Mouse (Mus musculus) kidney, embryonic 14.5 days (tissue): Measurements from ENCODE around the gene Foxp4. TPM values are rescaled to one million over a fixed set of nuclear protein-coding genes. Genes with fewer than 3 reads are reported as not detected.
A peak's percentile ranks its signal among the peaks of the same experiment; 100 is the strongest.

Experiments
- ATAC-seq: fragments of 200-750 bp; cut with Nextera tagmentation; 2 replicates; pipeline ENCODE4 v1.8.0; 2017; ENCODE audit warnings: moderate number of reproducible peaks, mild to moderate bottlenecking, moderate TSS enrichment, moderate library complexity; ENCODE audit not compliant: low FRiP score, low TSS enrichment
- H3K27ac ChIP-seq: fragments of 300-500 bp; sonication (generic); 2 replicates; pipeline ENCODE4 v1.5.1; 2014; ENCODE audit warnings: low read depth, mild to moderate bottlenecking, low read length, moderate library complexity, mixed read lengths
- H3K27me3 ChIP-seq: fragments of 300-500 bp; sonication (generic); 2 replicates; pipeline ENCODE4 v1.6.1; 2014; ENCODE audit warnings: mild to moderate bottlenecking, low read length; ENCODE audit not compliant: control insufficient read depth, insufficient read depth
- H3K36me3 ChIP-seq: fragments of 300-500 bp; sonication (generic); 2 replicates; pipeline ENCODE4 v1.6.1; 2014; ENCODE audit warnings: low read length, mixed read lengths; ENCODE audit not compliant: control insufficient read depth, insufficient read depth
- H3K4me1 ChIP-seq: fragments of 300-500 bp; sonication (generic); 2 replicates; pipeline ENCODE4 v1.6.1; 2014; ENCODE audit warnings: low read length, mixed read lengths; ENCODE audit not compliant: control insufficient read depth, insufficient read depth
- H3K4me2 ChIP-seq: fragments of 300-500 bp; sonication (generic); replicated peaks from 2 replicates; pipeline ENCODE4 v1.6.1; 2014; ENCODE audit warnings: low read depth, mild to moderate bottlenecking, low read length
- H3K4me3 ChIP-seq: fragments of 300-500 bp; sonication (generic); 2 replicates; pipeline ENCODE4 v1.5.1; 2014; ENCODE audit warnings: mild to moderate bottlenecking, low read length
- H3K9ac ChIP-seq: fragments of 300-500 bp; sonication (generic); 2 replicates; pipeline ENCODE4 v1.6.1; 2014; ENCODE audit warnings: low read depth, mild to moderate bottlenecking, low read length, moderate library complexity
- H3K9me3 ChIP-seq: fragments of 300-500 bp; sonication (generic); 2 replicates; pipeline ENCODE4 v1.6.1; 2016; ENCODE audit warnings: low read length; ENCODE audit not compliant: control insufficient read depth
- WGBS: fragments of 180-500 bp; shearing (Covaris S2); extraction: QIAGEN DNeasy Blood & Tissue Kit; methylation state at CpG from one replicate; pipeline ENCODE4 v1.1.7; 2014; 5-methylcytosine and 5-hydroxymethylcytosine counted together
- polyA plus RNA-seq: library from polyadenylated mRNA; unstranded; fragments of >200 nt; fragmentation: Nextera tagmentation; extraction: Ambion mirVana; gene quantifications from 2 replicates; pipeline ENCODE4 v1.2.1, GENCODE M21; 2014

The Foxp4 gene
- polyA plus RNA-seq, 1 experiment from 2014 or later: 25.4 TPM

DNA sequence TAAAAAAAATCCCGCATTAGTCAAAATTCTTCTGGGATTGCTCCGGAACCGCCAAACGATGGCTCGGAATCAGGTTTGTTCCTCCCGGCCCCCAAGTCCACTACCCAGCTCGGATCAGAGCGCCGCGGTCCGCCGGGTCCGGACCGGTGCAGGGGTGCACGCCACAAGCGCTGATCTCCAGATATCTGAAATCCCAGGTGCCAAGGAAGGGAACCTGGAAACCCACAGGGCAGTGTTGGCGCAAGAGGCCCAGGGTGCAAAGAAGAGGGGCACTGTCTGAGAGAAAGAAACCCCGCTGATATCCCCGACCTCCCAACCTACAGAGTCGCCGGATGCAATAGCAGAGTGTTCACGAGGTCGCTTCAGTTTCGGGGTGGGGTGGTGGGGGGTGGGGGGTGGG is 1.9 kb downstream of the Foxp4 start:
- 1% methylated on average over 24 of the region's 24 CpGs for WGBS
- Histone ChIP-seq H3K27me3 (no peaks in the 10 kb centered on the region), H3K4me1 (peaks cover 32% of the 10 kb centered on the region), H3K4me3 (peak overlapping the region; percentile 95), H3K36me3 (no peaks in the 10 kb centered on the region; the same call in 1 of the 2 replicates), H3K9me3 (no peaks in the 10 kb centered on the region), H3K4me2 (peak overlapping the region; percentile 88), H3K27ac (no peak overlapping the region), H3K9ac (peak overlapping the region; percentile 94)
- no peak for ATAC-seq

DNA sequence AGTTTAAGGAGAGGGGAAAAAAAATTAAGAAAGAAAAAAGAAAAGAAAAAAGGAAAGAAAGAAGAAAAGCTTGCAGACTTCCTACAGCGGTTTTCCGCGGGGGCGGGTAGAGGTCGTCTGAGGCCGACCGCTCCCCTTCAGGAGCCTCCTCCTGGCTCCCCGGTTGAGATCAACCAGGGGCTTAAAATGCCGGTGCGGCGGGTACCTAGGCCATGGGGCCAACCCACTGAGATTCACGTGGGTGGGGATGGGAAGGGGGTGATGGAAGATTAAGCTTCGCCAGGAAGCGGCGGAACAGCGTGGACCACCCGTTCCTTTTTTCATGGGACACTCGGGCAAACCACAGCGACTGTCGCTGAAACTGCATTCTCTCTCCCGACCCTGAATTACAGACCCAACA is 2.3 kb downstream of the Foxp4 start:
- H3K4me2 ChIP-seq: peak overlapping the region; percentile 88
- H3K27ac ChIP-seq: no peak overlapping the region
- peaks cover 37% of the 10 kb centered on the region for H3K4me1 ChIP-seq
- no peaks in the 10 kb centered on the region for H3K9me3 ChIP-seq
- WGBS: 3% methylated on average over 21 of the region's 21 CpGs
- no peaks in the 10 kb centered on the region for H3K27me3 ChIP-seq
- peak overlapping the region; percentile 94; the same call in 1 of the 2 replicates for H3K9ac ChIP-seq
- H3K4me3 ChIP-seq: peak overlapping the region; percentile 95
- no peaks in the 10 kb centered on the region; the same call in 1 of the 2 replicates for H3K36me3 ChIP-seq
- no peak for ATAC-seq

DNA sequence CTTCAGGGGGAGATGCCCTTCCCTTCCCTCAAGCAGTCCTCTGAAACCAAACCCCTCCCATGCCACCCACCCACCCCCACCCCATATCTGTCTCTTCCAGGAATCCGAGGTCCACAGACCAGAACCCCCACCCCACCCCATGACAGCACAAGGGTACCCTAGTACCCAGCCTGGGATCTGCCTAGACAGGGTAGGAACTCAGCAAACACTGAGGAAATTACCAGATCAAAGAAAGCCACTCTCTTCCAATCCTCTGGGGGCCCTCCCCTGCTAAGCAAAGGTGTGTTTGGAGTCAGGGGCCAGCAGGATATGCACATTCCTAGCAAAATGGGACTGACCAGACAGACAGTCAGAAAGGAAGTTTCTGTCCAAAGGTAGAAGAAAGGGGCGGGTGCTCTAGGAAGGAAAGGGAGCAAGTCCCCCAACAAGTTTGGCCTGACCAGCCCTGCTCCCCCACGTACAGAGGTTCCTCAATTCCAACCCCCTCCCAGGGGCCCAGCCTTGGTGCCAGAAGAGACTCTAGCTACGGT is 3.2 kb downstream of the Foxp4 start:
- Histone ChIP-seq H3K36me3 (peaks cover 3% of the 10 kb centered on the region), H3K4me1 (peaks cover 38% of the 10 kb centered on the region), H3K4me3 (peak overlapping the region; percentile 95; the same call in 1 of the 2 replicates), H3K27me3 (no peaks in the 10 kb centered on the region), H3K27ac (no peak overlapping the region), H3K9ac (no peak overlapping the region), H3K4me2 (peak overlapping the region; percentile 88), H3K9me3 (no peaks in the 10 kb centered on the region)
- 35% methylated on average over 4 of the region's 4 CpGs for WGBS
- ATAC-seq: no peak

DNA sequence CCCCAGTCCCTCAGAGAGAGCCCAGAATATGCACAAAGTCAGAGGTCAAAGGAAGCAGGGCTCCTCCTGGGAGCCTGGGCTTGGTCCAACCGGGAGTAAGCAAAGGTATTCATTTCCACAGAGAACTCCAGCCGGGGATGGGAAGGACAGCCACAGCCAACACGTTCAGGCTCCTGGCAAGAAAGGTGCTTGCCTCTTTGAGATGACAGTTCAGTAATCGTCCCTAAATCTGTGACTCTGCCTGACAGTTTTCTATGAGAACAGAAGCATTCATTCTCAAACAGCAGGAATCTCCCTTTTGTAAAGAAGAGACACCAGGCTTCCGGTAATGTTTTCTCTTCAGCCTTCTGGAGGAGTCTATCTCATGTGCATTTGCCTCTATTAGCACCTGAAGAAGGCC is 4.6 kb downstream of the Foxp4 start:
- H3K27ac ChIP-seq: no peak overlapping the region
- no peak overlapping the region for H3K9ac ChIP-seq
- no peak overlapping the region for H3K4me3 ChIP-seq
- H3K9me3 ChIP-seq: no peaks in the 10 kb centered on the region
- peaks cover 28% of the 10 kb centered on the region for H3K4me1 ChIP-seq
- 40% methylated on average over 5 of the region's 5 CpGs for WGBS
- peaks cover 13% of the 10 kb centered on the region for H3K36me3 ChIP-seq
- H3K27me3 ChIP-seq: no peaks in the 10 kb centered on the region
- no peak overlapping the region for H3K4me2 ChIP-seq
- no peak for ATAC-seq

DNA sequence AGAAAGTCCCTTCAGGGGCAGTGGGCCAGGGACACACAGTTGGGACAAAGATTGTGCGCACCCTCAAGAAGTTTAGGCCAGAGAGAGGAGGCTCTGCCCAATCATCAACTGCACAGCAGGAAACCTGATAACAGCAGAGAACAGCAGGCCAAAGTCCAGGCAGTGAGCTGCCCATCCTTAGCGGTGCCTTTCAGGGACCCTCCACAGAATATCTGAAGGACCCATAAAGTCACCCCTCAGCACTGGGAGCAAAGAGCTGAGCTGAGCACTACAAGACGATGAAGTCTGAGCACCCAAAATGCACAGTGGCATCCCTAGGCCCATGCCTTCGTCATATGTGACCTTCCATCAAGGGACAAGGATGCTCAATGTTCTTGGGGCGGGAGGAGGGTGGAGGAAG is 6.5 kb downstream of the Foxp4 start:
- H3K4me2 ChIP-seq: no peak overlapping the region
- H3K27me3 ChIP-seq: no peaks in the 10 kb centered on the region
- WGBS: 68% methylated on average over 5 of the region's 5 CpGs
- no peak for ATAC-seq
- no peak overlapping the region for H3K9ac ChIP-seq
- H3K36me3 ChIP-seq: peaks cover 13% of the 10 kb centered on the region
- H3K27ac ChIP-seq: no peak overlapping the region
- no peak overlapping the region for H3K4me3 ChIP-seq
- H3K4me1 ChIP-seq: peaks cover 28% of the 10 kb centered on the region
- H3K9me3 ChIP-seq: no peaks in the 10 kb centered on the region

DNA sequence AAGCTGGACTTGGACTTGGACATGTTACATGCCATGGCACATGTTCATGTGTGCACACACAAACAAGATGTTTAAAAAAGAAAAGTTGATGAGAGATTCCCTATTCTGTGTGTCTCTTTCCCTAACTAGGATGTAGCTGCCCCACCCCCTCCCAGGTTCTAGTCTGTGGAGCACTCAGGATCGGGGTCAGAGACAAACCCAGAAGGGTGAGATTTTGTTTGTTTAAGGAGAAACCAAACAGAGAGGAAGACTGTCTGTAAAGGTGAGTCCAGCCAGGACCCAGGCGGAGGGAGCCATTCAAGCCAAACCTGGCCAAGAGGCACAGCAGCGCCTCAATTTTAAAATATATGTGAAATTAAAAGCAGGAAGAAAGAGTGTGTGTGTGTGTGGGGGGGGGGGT is 7.2 kb downstream of the Foxp4 start:
- no peak overlapping the region for H3K4me2 ChIP-seq
- peaks cover 13% of the 10 kb centered on the region for H3K36me3 ChIP-seq
- no peaks in the 10 kb centered on the region for H3K9me3 ChIP-seq
- H3K27ac ChIP-seq: no peak overlapping the region
- WGBS: 66% methylated on average over 3 of the region's 3 CpGs
- peaks cover 28% of the 10 kb centered on the region for H3K4me1 ChIP-seq
- no peak overlapping the region for H3K9ac ChIP-seq
- no peak for ATAC-seq
- no peak overlapping the region for H3K4me3 ChIP-seq
- no peaks in the 10 kb centered on the region for H3K27me3 ChIP-seq

DNA sequence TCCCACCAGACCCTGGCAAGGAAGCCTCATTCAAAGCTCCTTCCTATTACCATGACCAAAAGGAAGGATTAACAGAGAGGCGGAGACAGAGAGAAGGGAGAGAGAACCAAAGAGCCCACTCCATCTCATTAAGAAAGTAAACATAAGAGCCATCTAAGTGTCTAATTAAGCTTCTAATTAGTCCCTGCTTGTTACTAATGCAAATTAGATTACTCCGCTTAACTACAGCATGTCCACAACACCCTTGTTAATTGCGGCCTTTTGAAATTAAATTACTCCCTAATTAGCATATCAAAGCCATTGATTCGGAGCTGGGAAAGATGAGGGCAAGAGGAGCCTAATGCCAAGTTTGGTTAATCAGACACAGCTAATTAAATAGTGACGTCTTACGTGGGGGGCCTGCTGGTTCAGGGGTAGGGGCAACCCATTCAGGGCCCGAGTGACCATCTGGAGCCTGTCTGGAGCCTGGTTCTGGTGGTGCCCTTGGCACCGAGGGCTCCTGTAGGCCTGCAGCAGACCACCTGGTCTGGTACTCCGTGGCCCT is 9.7 kb downstream of the Foxp4 start:
- Histone ChIP-seq H3K27ac (no peak overlapping the region), H3K9me3 (no peaks in the 10 kb centered on the region), H3K27me3 (no peaks in the 10 kb centered on the region), H3K4me2 (no peak overlapping the region), H3K9ac (no peak overlapping the region), H3K4me3 (no peak overlapping the region), H3K4me1 (peaks cover 14% of the 10 kb centered on the region), H3K36me3 (peaks cover 13% of the 10 kb centered on the region)
- 49% methylated on average over 9 of the region's 9 CpGs for WGBS
- no peak for ATAC-seq

DNA sequence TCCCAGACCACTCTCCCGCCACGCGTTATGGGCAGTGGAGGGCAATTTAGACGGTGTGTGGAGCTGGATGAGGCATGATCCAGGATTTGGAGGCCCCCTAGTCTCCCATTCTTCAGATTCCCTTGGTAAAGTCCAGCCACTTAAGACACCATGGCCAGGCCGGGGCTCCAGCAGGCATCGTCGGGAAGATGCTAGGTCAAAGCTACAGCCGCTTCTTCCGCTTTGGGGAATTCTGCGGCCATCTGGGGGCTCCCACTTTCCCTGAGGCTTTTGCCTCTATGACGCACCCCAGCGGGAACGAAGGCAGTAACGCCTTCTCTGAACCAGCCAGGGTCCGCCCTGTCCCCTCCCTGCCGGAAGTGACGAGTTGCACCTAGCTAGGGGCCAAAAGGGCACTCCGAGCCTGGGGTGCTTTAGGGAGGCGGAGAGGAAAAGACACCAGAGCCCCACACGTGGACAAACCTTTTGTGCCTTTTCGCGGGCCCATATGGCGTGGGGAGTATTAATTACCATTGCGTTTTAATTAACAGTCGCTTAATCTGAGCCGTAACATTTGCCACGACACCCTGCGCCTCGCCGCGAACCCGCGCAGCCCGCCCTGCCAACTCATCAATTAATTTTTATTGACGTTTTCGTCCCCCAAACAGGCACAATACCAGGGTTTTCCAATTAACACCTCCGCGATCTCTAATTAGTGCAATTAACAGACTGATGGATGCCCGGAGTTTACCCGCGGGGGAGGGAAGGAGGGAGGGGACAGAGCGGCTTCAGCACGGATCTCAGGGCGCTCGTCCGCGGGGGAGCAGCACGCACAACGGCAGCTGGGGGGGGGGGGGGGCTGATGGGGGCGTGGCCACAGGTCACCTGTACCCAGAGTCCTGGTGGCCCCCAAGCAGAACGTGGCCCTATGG is 15.1 kb downstream of the Foxp4 start:
- H3K27ac ChIP-seq: no peak overlapping the region
- peak overlapping the region; percentile 29 for H3K4me3 ChIP-seq
- 10% methylated on average over 50 of the region's 51 CpGs for WGBS
- no peaks in the 10 kb centered on the region; the same call in 1 of the 2 replicates for H3K36me3 ChIP-seq
- H3K4me2 ChIP-seq: peak overlapping the region; percentile 65
- no peaks in the 10 kb centered on the region for H3K9me3 ChIP-seq
- 0 out of 2 replicates have a peak, but pooled peaks have one; percentile 36 for ATAC-seq
- no peaks in the 10 kb centered on the region for H3K27me3 ChIP-seq
- peak overlapping the region; percentile 32; the same call in 1 of the 2 replicates for H3K9ac ChIP-seq
- peaks cover 41% of the 10 kb centered on the region for H3K4me1 ChIP-seq

DNA sequence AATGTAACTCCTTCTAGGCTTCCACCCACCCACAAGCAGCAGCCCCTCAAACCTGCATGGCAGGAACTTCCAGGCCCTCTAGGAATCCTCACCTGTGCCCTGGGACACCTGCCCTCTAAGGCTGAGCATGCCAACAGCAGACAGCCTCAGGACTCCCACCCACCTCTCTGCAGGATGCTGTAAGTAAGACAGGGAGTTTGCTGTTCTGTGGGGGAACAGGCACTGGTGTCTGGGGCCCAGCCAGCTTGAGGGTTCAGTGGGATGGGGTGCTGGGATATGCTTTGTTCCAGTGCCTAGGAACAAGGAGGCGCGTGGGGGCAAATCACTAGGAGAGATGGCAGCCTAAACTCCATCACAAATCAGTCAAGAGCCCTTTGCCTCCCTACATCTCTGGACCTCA is 16.4 kb downstream of the Foxp4 start:
- no peak overlapping the region for H3K27ac ChIP-seq
- no peaks in the 10 kb centered on the region for H3K9me3 ChIP-seq
- no peaks in the 10 kb centered on the region for H3K27me3 ChIP-seq
- H3K36me3 ChIP-seq: peaks cover 12% of the 10 kb centered on the region; the same call in 1 of the 2 replicates
- WGBS: 78% methylated on average over 2 of the region's 2 CpGs
- H3K4me3 ChIP-seq: no peak overlapping the region
- H3K4me1 ChIP-seq: peaks cover 48% of the 10 kb centered on the region
- no peak for ATAC-seq
- H3K4me2 ChIP-seq: no peak overlapping the region
- no peak overlapping the region for H3K9ac ChIP-seq
